Comparison of ENCODE assay signal across 9 mouse cellular contexts in genomic region chr13:104681212-104681611, GRCm38 (mm10).
DNase-seq lines count a peak whose midpoint lies in the region; ATAC-seq lines count a peak whose summit lies in the region.
"Had no signal": no experiment of that assay in that cellular context is flagged by ENCODE, and none has a peak within 500 bp of the region (broad histone marks: within the 10 kb centered on the region; RNA-seq: fewer than 3 reads in every experiment).

No protein-coding gene starts in this region.

- H3K4me3 ChIP-seq in kidney, embryonic 15.5 days (replicated peaks), result no peak overlapping the region

- H3K27me3 ChIP-seq in kidney, embryonic 15.5 days, result no peaks in the 10 kb centered on the region

- H3K4me1 ChIP-seq in kidney, embryonic 15.5 days, result peaks cover 8% of the 10 kb centered on the region

- peak; percentile 58 for DNase-seq in embryo, embryonic 11 days
- DNase-seq in embryo, embryonic 10 days (ENCODE audit: low spot score), result no peak
- DNase-seq in kidney, postnatal 14 days, result peak; percentile 46
- DNase-seq in lung, postnatal 25 days (ENCODE audit: low spot score), result peak; percentile 59
- no peak for DNase-seq in urinary bladder, postnatal 4 days (ENCODE audit: low spot score in 2 of 2)
- DNase-seq in B cell, adult 2 months, result no peak

- H3K27ac ChIP-seq in kidney, embryonic 15.5 days, result no peak overlapping the region
- H3K27ac ChIP-seq: liver, embryonic 14.5 days had no signal

- H3K36me3 ChIP-seq in kidney, embryonic 15.5 days, result peaks cover 5% of the 10 kb centered on the region; the same call in 1 of the 2 replicates

- no peak for ATAC-seq in kidney, embryonic 15.5 days (replicated peaks; ENCODE audit: low FRiP score)
- ATAC-seq in CD4-positive, CD25-positive, alpha-beta regulatory T cell, adult 4 months, result peak; percentile 54

- H3K9me3 ChIP-seq in kidney, embryonic 15.5 days (replicated peaks), result 0 out of 2 replicates have a peak, but pooled peaks cover 5% of the 10 kb centered on the region

- no peak overlapping the region for H3K9ac ChIP-seq in kidney, embryonic 15.5 days
- H3K9ac ChIP-seq: liver, embryonic 14.5 days had no signal

- WGBS in kidney, embryonic 15.5 days, result 63% methylated on average over 1 of the region's 1 CpGs

- no peak overlapping the region for H3K4me2 ChIP-seq in kidney, embryonic 15.5 days

Comparison
In these comparisons a context has a peak if more than half of its experiments do, and no peak if none do; other contexts are left out.
1. DNase-seq: peak in embryo, embryonic 11 days (single experiment), kidney, postnatal 14 days (single experiment) and lung, postnatal 25 days (single experiment); none in embryo, embryonic 10 days (single experiment), urinary bladder, postnatal 4 days (0 of 2) and B cell, adult 2 months (0 of 2).